Mouse (Mus musculus): ENCODE data around the gene Tex48.

DNA sequence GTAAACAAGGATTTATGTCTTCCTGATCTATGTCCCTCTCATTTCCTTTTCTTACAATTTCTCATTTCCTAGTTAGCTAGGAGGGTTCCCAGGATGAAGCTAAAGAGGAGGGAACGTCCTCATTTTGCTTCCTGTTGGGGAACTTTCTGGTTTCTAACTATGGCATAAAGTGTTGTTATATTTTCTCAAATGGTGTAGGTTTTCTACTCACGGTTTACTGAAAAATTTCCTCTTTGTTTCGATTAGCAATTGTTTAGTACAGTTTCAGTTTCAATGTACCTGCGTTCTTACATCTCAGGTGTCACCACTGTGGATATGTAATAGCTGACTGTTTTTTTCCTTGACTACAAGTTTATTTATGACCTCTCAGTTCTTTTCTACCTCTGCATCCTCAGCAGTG is 31.7 kb downstream of the Tex48 start:
- TF ChIP-seq POLR2A (IDR thresholded peaks at IDR 0.05; ENCODE audit: low read depth, low read length) (no peak), CTCF (IDR thresholded peaks at IDR 0.05; ENCODE audit: extremely low read depth, insufficient read depth, insufficient read length, insufficient replicate concordance) (no peak)

All from spleen, adult 2 months (tissue).